Mouse (Mus musculus): Measurements from ENCODE around the gene Gtf2i. TPM values are rescaled to one million over a fixed set of nuclear protein-coding genes. Genes with fewer than 3 reads are reported as not detected.

Gene Gtf2i
- total RNA-seq, 2 experiments from 2014 or later, result 198 to 199 TPM

DNA sequence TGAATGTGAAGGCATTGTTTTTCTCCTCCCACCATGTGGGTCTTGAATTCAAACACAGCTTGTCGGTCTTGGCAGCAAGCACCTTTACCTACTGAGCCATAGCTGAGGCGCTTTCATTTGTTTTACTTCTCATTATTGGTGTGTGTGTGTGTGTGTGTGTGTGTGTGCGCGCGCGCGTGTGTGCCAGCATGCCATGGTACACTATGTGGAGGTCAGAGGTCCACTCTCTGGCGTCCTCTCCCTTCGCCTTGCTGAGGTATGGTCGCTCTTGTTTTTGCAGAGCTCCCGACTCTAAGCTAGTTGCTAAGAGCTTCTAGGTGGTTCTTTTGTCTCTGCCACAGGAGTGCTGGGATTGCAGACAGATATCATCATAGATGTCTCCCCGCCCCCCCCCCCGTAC, 7.8 kb upstream of the Gtf2i start:
- no peak for DNase-seq

DNA sequence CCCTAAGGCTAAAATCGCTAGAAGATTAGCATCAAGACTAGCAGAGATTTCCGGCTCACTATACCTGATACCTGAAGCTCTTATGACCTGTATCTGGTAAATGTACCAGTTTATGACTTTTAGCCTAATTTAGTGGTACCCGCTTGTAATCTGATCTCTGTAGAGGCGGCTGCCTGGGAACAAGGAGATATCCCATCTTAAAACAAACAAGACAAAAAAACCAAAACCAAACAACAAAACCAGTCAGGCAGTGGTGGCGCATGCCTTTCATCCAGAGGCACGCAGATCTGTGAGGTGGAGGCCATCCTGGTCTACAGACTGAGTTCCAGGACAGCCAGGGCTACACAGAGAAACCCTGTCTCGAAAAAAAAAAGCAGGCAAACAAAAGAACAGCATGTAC, 7.1 kb upstream of the Gtf2i start:
- DNase-seq, result no peak

- DNase-seq, result no peak
Observed at GRCm38 (mm10) chr5:134318903-134319302, 4.3 kb upstream of the Gtf2i start.

DNA sequence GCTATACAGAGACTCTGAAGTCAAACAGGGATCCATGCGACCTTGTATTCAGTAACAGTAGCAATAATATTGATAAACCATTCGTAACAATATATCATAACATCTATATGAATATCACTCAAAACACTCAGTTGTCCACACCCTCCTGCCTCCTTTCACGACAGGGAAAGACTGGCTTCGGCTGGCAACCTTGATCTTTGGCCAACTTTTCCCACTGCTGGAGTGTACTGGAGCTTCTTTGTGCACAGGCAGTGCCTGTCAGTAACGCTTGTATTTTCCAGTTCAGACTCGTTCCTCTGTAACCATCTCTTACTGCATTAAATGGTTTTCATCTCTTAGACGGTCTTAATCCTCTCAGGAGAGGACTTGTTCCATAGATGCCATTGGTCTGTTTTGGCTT, 2.2 kb upstream of the Gtf2i start:
- DNase-seq, result no peak

- DNase-seq, result peak; percentile 78
Observed at GRCm38 (mm10) chr5:134315623-134316350, 1.2 kb upstream of the Gtf2i start.

DNA sequence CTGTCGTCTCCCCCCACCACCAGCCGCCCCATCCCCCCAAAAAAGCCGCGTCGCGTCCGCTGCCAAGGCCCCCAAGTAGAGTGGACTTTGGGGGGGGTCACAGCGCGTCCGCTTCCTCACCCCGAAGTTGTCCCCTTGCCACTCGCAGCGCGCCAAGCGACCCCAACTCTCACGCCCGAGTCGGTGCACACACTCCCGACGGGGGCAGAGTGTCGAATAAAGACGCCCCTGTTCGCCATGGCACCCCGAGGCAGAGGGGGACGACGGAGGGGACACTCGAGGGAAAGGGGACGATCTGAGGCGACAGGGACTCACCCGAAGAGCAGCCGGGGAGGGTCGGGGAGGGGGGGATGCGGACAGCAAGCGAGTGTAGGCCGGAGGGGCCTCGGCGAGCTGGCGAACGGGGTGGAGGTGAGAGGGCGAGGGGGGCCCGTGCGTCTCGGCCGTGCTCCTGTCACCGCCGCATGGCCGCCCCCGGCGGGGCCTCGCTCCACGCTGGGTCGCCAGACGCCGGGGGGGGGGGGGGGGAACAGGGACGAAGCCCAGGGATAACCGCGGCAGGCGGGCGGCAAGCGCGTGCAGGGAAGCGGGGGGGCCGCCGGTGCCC, 389 bp downstream of the Gtf2i start:
- DNase-seq, result peak; percentile 68

- DNase-seq, result peak; percentile 96
Observed at GRCm38 (mm10) chr5:134313451-134314067, 1.0 kb downstream of the Gtf2i start.

GRCm38 (mm10) chr5:134312691-134313450, 1.7 kb downstream of the Gtf2i start:
- peak; percentile 26 for DNase-seq

DNA sequence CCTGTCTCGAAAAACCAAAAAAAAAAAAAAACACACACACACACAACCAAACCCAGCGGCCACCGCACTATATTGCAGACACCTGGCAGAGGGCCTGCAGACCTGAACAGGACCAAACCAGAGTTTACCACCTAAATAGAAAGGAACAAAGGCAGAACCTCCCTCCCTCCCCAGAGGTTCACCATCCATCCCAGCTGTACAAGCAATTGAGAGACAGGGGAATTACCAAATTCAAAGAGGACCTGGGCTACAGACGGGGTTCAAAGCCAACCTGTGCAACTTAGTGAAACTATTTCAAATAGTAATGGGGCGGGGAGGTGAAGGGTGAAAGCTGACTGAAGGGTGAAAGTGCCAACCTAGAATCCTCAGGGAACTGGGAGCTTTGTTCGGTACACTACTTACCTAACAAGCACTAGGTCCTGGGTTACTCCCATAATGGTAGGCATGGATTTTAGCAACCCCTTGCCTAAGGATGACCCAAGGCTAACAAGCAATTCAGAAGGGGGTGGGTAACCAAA, 2.6 kb downstream of the Gtf2i start:
- DNase-seq, result no peak

- DNase-seq, result no peak
Observed at GRCm38 (mm10) chr5:134310201-134310600, 4.4 kb downstream of the Gtf2i start.

- DNase-seq, result no peak
Observed at GRCm38 (mm10) chr5:134309345-134309744, 5.2 kb downstream of the Gtf2i start.

- DNase-seq, result no peak
Observed at GRCm38 (mm10) chr5:134304639-134305038, 9.9 kb downstream of the Gtf2i start.

GRCm38 (mm10) chr5:134295277-134296050, 19.1 kb downstream of the Gtf2i start:
- no peak for DNase-seq

- DNase-seq, result no peak
Observed at GRCm38 (mm10) chr5:134294606-134295005, 20.0 kb downstream of the Gtf2i start.

DNA sequence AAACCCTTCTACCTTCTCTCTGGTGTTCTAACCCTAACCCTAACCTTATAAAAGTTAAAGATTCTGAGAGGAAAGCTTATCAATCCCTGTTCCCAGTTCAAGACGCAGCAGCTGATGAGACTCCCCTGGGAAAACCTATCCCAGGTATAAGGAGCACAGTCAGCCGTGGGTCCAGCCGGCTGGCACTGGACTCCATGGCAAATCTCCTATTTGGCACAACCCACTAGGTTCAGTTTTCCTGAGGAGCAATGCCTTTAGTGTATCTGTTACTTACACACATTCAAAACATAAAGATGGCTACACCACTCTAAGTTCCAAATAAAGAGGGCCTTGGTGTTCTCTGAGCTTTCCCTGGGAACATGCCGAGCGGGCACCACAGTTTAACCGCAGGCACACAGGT, 23.5 kb downstream of the Gtf2i start:
- DNase-seq, result no peak

GRCm38 (mm10) chr5:134289935-134290560, 24.5 kb downstream of the Gtf2i start:
- no peak for DNase-seq

DNA sequence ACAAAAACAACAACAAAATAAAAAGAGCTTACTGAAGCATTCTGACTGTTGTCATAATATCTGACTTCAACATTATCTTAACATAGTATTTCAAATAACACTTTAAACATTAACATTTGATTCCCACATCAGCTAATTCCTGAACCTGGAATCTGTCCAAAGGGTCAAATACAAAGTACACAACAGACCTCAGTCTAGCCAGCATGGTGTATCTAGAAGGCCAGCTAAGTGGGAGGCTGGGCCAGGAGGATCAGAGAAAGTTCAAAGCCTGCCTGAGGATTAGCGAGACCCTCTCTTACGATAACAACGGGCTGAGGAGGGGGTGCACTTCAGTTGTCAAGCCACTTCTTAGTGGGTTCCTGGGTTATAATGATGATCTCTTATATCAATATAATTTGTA, 26.5 kb downstream of the Gtf2i start:
- no peak for DNase-seq

DNA sequence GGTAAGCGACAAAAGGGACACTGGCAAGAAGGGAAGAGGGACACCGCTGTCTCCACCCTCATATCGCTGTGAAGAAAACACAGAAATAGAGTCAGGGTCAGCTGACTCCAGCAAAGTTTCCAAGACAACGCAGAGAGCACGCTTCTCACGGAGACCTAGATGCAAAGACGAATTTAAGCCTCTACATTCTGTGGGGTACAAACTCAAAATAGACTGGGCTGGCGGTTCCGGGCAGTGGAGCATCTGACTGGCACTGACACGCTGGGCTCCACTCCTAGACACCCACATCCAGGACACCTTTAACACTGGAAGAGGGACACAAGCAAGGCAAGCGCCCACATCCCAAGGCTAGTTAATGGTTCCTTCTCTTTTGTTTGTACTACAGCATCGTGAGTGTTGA, 29.6 kb downstream of the Gtf2i start:
- no peak for DNase-seq

DNA sequence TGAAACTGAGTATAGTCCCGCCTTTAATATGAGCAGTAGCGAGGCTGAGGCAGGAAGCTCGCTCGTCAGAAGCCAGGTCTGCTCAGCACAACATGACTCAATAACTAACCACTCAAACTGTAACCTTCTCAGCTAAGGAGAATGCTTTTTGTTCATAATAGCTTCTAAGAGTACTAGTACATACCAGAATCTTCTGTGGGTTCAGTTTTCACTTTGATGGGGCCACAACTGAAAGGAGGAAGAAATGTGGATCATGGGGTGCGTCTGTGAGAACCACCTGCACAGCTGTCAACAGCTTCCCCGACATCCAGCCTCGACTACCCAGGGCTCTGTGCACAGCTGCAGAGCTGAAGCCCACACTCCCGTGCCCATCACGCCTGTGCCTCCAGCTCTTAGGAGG, 32.0 kb downstream of the Gtf2i start:
- no peak for DNase-seq

DNA sequence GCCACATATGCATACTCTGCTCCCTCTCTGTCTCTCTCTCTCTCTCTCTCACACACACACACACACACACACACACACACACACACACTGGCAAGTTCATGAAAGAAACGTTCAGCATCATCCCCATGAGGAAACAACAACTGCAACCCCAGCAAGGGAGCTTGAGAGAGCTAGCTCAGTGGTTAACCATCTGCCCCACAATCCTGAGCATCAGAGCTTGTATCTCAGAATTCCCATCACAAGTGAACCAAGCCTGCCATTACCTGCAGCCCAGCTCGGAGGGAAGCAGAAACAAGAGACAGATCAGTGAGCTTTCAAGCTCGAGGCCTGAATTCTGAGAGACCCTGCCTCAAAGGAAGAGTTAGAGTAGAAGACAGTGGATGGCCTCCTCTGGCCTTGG, 32.5 kb downstream of the Gtf2i start:
- no peak for DNase-seq

DNA sequence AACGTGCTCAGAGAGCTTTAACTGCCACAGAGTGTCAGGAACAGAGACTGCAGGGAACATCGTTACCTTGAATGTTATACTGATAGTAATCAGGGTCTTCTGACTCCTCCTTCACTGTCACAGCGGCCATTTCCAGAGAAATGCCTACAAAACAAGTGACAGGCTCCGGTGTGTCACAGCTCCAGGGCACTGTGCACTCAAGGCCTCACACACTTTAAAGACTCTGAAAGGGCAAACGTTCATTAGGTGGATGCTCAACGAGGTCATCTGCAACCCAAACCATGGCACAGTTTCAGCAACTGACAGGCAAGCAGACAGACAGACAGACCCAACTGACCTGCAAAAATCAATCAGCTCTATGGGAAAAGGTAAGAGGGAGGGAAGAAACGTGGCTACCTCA, 35.2 kb downstream of the Gtf2i start:
- no peak for DNase-seq

- no peak for DNase-seq
Observed at GRCm38 (mm10) chr5:134277109-134277508, 37.5 kb downstream of the Gtf2i start.
